Mouse (Mus musculus): Measurements from ENCODE around the gene Vapa. TPM values are rescaled to one million over a fixed set of nuclear protein-coding genes. Genes with fewer than 3 reads are reported as not detected.
A peak's percentile ranks its signal among the peaks of the same experiment; 100 is the strongest.

Gene Vapa
- 100 to 1,000 TPM; 121 to 126 TPM for total RNA-seq (2021)
- long read RNA-seq, experiment 1, transcript Vapa-201 (6 exons, 3,369 nt), result major isoform, 259 of 273 reads
- long read RNA-seq, experiment 1, partial matches to known transcripts, result 1 of 273 reads
- long read RNA-seq, experiment 1, other reads (novel, unspliced or antisense), result 13 of 273 reads
- long read RNA-seq, experiment 2, transcript Vapa-201 (6 exons, 3,369 nt), result major isoform, 335 of 364 reads
- long read RNA-seq, experiment 2, partial matches to known transcripts, result 2 of 364 reads
- long read RNA-seq, experiment 2, other reads (novel, unspliced or antisense), result 27 of 364 reads

DNA sequence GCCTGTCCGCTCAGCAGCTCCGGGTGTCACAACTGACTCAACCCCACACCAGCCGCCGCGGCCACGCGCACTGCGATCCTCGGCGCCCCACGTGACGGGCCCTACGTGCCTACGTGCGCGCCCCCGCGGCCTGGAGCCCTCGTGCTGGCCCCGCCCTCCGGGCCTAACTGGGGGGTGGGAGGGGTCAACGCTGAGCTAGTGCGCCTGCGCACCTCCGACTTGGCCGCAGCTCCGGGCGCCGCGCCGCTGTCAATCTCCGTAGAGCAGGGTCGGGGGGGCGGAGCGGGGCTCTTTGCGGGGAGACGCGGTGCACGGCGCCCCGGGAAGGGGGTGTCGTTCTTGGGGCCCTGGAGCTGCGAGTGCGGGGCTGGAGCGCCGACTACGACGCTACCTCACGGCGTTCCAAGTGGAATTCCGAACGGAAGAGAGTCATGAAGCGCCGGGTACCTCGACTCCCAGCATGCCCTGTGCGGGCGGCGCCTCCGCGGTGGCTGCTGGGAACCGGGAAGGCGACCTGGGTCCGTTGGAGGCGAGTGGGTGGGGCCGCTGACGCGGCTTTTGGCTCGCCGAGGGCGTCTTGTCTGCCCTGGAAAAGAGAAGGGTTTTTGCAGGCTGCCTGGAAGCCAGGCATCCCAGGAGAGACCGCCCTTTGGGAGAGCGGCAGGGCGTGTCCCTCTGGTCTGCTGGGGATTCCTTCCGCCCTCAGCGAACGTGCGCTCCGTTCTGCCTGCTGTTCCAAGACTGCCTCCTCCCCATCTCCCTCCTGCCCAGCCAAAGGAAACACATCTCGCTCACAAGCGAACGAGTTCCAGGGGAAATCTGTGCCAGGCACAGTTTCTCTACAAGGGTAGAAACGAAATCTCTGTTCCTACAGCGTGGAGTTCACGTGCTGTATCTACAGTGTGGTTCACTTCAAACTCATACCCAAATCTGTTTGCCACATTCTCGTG, at the start of gene Vapa:
Gene Vapa (minus strand): TSS at position 93 of the 950 bp plus-strand sequence.
- peak; percentile 99 for DNase-seq
- intact Hi-C loops (cut with DNase I; ENCODE audit: low total_unique reads), result loop anchor here (10.0 kb wide), 1 partner anchor 171 kb away; the partner anchor contains the start of gene Ppp4r1

DNA sequence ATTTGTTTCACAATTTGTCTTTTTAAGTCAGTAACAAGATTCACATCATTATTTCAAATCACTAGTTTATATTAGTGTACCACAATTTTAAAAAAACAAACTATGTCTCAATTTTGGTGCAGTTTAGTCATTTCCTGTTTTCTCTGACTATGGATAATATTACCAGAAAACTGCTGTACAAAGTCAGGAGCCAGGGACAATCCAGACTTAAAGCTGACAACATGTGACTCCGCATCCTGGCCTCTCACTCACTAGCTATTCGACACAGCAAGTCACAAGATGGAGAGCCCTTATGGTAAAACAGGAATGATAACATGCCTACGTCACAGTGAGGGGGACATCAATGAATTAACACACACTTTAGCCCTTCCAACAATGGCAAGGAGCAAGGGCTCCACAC, 49.3 kb upstream of the Vapa start:
- intact Hi-C loops (cut with DNase I; ENCODE audit: low total_unique reads), result no loop called here
- no peak for DNase-seq

DNA sequence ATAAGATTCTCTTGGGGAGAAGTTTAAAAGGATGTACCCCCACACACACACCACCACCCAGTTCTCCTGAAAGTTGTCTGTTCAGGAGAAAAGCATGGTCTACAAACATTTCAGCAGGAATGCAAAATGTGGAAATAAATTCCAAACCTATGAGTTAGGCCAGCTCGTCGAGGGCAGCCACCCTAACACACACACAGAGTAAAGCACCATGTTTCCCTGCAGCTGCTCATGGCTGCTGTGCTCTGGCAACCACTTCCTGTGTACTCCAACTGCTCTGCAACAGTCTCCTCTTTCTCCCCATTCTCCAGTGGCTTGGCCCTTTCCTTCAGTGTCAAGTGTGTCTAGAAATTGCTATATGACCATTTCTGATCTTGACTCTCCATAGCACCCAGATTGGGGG, 45.1 kb upstream of the Vapa start:
- intact Hi-C loops (cut with DNase I; ENCODE audit: low total_unique reads), result no loop called here
- no peak for DNase-seq

DNA sequence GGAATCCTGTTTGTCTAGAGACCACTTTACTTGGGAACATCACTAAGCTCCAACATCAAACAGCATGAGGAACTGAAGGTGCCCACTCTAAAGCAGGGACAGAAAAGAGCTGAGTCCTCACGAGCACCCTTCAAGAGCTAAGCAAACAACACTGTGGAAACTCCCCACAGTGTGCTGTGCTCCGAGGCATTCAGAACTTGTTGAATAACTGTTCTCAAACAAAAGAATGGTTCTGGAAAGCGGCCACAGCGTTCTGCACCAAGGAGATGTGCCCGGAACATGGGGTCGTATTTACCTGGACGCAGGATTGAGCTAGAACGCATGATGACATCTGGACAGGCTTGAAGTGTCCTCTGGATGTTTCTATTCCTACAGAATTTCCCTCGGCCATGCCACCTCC, 44.6 kb upstream of the Vapa start:
- no peak for DNase-seq
- intact Hi-C loops (cut with DNase I; ENCODE audit: low total_unique reads), result no loop called here

DNA sequence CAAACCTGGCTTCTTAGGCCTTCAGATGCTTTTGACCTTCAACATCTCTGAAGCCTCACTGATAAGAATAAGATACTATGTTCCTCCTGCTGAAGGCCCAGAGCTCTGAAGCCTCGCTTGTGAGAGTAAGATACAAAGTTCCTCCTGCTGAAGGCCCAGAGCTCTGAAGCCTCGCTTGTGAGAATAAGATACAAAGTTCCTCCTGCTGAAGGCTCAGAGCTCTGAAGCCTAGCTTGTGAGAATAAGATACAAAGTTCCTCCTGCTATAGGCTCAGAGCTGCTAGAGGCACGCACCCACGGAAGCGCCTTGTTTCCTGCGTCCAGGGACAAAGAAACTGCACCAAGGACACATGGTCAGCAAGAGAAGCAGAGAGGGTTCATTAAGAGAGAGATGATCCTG, 43.4 kb upstream of the Vapa start:
- intact Hi-C loops (cut with DNase I; ENCODE audit: low total_unique reads), result no loop called here
- DNase-seq, result no peak

DNA sequence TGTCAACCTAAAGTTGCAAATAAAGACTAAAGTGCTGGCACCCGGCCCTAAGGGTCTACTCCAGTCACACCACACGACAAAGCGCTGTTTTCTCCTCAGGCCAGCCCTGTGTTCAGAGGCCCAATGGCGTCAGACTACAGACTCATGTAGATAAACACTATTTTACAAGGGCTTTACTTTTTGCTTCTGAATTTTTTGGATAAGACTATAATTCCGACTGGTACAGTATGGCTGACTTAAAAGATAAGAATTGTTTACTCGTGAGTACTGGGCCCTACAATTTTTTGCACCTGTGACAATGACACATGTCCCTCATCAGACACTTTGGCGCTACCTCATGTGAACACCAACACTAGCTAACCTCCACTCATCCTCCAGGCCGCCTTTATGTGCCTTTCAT, 42.7 kb upstream of the Vapa start:
- intact Hi-C loops (cut with DNase I; ENCODE audit: low total_unique reads), result no loop called here
- no peak for DNase-seq

DNA sequence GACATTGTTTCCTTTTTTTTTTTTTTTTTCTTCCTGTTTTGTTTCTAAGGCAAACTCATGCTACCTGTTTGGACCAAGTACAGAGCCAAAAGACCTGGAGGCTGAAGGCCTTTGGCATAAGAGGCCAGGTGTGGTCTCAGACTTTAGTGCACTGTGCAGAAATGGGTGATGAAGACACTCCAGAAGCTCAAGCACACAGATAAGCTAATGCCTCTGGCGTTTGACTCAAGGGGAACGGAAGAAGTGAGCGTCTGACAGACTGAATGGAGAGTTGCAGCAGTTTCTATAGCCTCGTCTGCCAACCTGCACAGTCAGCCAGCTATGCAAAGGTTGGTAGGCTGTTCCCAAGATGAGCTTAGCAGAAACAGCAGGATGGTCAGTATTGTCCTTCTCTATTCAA, 42.3 kb upstream of the Vapa start:
- DNase-seq, result no peak

DNA sequence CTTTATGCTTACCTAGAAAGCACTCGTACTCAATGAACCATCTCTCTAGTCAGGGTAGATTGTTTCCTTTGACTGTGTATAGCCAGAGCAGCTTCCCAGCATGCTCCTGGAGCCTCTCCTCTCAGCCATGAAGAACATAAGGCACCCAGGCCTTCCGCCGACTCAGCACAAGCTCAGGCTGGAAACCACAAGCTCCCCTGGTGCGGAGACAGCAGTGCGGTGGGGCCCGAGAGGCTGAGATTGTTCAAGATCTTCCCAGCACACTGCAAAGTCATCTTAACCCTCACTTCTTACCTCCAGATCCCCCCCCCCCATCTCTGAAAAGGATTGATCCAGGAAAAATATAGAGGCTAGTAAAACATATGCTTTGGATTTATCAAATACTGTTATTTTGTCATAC, 37.2 kb upstream of the Vapa start:
- DNase-seq, result no peak
- intact Hi-C loops (cut with DNase I; ENCODE audit: low total_unique reads), result no loop called here

More for the DNA sequence above, 42.3 kb upstream of the Vapa start:
- intact Hi-C loops (cut with DNase I; ENCODE audit: low total_unique reads), result no loop called here

DNA sequence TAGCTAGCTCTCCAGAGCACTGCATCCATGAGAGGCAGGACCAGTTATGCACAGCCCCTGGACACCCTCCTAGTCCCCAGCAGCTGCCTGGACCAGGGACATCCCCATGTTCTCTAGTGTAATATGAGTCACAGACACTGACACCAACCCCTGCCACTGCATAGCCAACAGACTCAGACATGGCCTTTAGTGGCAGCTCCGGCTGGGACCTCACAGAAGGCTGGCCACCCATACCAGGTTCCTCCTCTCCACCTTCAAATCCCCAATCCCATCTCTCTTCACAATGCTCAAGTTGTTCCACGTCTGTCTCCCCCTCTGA, 35.8 kb upstream of the Vapa start:
- DNase-seq, result peak; percentile 21
- intact Hi-C loops (cut with DNase I; ENCODE audit: low total_unique reads), result no loop called here

DNA sequence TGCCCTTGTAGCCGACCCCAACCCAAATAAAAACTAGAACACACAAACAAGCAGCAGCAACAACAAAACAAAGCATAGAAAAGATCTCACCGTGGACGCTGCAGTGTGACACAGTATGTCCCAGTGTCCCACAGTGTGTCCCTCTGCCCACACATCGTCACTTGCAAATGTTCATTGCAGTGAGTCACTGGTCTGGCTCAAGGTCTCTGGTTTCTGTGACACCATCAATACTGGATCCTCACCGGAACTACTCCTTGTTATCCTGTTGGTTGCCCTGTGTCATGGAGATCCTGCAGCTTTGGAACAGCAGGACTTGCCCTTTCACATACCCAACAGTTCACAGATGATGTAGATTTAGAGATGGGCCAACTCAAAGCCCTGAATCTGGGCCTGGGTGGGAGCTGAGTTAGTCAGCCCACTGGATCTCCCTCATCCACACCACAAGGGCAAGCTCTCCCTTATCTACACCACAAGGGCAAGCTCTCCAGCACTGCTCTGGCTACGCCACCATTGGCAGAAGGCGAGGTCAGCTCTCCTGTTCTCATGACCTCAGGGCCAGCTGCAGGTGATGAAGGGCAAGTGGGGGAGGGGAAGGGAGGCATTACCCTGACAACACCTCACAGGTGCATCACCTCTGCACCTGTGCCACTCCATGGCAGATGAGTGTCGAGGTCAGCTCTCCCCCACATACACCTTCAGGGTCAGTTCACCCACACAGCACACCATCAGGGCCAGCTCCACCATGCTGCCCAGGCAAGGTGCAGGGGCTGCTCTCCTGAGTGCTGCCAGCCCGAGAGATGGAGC, 35.2 kb upstream of the Vapa start:
- DNase-seq, result no peak
- intact Hi-C loops (cut with DNase I; ENCODE audit: low total_unique reads), result no loop called here

DNA sequence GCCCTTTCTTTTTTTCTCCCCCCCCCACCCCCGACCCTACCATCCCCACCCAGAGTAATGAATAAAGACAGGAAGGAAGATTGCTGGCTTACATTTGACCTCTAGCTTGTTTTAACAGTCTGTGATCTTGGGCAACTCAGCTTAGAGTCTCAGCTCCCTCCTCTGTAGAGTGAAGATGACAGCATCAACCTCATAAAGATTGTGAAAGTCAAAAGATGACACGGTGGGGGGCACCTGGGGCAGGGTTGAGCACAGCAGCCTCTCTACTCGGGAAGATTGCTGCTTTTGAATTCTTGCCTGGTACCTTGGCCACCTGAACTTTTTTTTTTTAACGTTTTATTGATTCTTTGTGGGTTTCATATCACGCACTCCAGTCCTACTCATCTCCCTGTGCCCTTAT, 34.6 kb upstream of the Vapa start:
- DNase-seq, result no peak
- intact Hi-C loops (cut with DNase I; ENCODE audit: low total_unique reads), result no loop called here

DNA sequence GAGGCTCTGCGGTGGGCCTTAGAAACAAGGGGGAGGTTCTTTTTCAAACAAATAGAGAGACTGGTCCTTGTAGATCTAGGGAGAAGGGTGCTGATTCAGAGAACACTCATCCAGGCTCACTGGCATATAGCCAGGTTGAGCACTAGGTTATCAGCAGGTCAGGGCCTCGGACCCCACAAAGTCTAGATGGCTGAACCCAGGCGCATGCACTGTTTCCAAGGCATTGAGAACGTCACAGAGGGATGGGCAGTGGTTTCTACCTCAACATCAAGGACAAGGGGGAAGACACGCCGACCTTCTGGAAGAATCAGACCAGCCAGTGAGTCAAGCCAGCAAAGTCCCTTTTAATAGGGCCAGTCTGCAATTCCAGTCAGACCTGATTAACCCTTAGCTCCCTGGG, 33.9 kb upstream of the Vapa start:
- DNase-seq, result no peak
- intact Hi-C loops (cut with DNase I; ENCODE audit: low total_unique reads), result no loop called here

DNA sequence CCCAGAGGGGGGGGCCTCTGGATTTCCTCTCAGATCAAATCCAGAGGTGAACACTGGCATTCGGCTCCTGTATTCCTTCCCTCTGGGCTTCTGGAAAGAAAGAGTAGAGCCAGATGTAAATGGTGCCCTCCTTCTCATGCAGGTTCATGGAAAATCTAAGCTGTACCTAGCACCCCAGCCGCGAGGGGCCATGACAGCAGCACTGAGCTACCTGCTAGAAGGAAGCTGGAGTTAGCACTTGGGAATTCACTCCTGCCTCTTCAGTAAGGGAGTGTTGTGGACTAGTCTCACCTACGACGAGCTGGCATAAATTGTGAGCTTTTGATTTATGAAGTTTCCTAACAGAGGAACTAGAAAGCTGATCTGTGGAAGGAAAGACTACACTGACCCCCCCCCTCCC, 30.2 kb upstream of the Vapa start:
- intact Hi-C loops (cut with DNase I; ENCODE audit: low total_unique reads), result no loop called here
- no peak for DNase-seq

DNA sequence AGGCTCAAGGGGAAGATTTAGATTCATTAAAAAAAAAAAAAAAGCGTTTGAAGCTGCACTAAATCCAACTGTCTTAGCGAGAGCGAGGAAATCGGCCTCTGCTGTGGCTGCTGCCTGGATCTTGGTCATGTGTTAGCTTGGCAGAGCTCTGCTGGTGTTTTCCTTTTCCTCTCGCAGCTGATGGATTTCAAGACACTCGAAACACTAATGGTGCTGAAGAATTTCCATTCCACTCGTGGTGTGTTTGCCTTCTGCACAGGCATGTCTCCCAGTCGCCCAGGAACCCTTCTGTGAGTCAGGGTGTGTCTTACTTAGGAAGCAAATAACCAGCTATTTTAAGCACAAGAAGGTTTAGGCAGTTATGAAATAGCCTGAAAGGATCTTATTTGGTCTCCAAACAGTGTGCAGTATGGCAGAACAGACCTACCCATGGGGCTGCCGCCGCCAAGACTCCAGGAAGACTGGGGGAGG, 29.7 kb upstream of the Vapa start:
- peak; percentile 32 for DNase-seq
- intact Hi-C loops (cut with DNase I; ENCODE audit: low total_unique reads), result no loop called here

DNA sequence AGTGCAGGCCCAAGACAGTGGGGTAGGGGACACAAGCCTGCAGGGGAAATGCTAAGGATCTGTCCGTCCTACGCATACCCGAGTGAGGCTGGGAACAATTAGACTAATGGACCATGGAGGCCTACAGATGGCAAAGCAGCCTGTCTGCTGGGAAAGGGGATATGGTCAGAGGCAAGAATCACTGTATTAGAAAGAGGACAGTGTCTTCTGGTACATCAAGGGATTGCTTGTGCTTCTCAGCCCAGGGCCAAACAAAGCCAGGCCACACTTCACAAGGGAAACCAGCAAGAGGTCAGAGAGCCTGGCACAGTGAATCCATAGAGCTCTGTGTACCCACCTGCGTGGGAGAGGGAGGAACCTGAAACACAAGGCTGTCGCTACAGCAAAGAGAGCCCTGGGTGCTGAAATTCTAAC, 29.2 kb upstream of the Vapa start:
- intact Hi-C loops (cut with DNase I; ENCODE audit: low total_unique reads), result no loop called here
- DNase-seq, result no peak

DNA sequence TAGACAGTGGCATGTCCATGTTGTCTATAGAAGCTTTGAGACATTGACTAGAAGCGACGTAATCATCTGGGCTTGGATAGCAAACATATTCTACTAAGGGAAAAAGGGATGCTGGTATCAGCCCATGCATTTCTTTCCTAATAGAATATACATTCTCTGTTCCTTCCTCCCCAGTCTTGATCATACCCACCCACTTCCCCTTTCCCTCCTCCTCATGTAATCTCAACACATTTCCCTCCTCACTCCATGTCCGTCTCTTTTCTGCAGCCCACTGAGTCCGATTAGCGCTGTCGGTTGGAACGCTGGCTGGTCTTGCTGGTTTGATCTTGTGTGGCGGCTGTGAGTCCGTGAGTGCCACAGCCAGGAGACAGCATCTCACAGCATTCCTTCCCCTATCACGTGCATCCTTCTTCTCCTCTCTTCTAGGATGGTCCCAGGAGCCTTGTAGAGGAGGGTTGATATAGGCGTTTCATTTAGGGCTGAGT, 28.4 kb upstream of the Vapa start, which contains the start of gene Txndc2:
Gene Txndc2 (minus strand): TSS at position 435 of the 485 bp plus-strand sequence.
- no peak for DNase-seq
- intact Hi-C loops (cut with DNase I; ENCODE audit: low total_unique reads), result no loop called here

DNA sequence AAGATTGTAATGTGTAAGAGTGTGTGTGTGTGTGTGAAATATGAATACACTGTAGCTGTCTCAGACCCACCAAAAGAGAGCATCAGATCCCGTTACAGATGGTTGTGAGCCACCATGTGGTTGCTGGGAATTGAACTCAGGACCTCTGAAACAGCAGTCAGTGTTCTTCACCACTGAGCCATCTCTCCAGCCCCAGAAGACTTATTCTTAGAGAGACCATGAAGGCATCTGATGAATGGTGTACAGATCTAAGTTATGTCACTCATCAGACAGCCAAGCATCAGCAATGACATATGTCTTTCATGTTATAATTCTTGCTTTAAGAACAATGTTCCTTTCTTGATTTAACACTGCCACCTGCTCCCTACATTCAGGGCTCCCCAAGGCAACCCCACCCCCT, 25.8 kb upstream of the Vapa start:
- DNase-seq, result no peak
- intact Hi-C loops (cut with DNase I; ENCODE audit: low total_unique reads), result no loop called here

DNA sequence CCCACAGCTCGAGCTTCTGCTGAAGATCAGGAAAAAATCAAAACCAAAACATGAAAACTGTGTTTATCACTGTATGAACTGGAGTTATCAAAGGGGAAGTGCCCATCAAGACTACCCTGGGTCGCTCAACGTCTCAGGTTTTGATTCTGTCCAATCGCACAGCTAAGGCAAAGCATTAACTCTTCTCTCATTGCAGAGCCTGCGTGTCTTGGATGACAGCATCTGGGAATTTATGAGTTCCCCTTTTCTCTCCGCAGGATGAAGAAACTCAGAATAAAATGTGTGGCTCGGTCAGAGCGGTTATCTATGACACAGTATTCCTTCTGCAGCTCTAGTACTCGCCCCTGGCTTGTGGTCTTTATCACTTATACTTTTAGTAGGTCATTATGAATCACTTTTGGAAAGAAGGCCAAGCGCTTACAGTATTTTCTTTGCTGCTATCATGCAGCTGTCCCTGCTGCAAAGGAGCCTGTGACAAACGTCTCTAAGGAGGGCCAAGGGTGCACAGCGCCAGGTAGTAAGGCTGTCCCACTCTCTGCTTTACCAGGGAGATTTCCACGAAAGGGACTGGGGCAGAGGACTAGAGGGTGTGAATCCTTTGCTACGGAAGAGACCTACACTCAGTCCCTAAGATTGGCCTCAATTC, 22.5 kb upstream of the Vapa start:
- no peak for DNase-seq

DNA sequence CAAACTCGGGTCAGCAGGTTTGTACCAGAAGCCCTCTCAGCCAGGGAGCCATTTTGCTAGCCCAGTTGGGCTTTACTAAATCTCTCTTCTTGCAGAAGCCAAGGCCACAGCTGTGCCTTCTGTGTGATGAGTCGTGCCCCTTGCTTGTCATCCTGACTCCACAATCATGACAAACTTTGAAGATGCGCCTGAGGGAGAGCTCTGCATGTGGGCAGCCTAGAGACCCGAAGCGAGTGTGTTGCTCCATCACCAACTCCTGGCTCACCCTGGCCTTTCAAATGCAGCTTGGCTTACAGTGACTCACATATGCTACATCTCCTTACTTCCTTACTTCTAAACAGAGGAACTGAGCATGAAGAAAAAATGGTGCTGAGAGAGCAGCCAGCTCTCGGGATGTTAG, 16.6 kb upstream of the Vapa start:
- DNase-seq, result no peak
- intact Hi-C loops (cut with DNase I; ENCODE audit: low total_unique reads), result no loop called here

More for the DNA sequence above, 22.5 kb upstream of the Vapa start:
- intact Hi-C loops (cut with DNase I; ENCODE audit: low total_unique reads), result no loop called here
